Mouse (Mus musculus): ENCODE measurements around the gene Tmem79.

DNA sequence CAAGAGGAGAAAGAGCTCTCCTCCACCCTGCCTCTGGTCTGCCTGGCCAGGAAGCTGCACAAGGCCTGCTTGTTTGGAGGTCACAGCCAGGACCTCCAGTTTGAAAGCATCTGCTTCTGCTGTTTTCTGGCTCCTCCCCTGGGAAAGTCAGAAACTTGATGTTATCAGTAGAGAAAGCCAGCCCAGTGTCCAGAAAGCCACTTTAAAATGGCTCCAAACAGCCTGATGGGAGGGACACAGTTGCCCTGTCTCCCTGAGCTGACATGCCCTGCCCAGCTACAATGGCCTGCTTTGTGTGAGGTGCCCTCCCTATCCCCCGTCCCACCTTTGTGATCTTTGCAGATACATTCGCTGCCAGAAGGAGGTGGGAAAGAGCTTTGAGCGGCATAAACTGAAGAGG, 24.0 kb upstream of the Tmem79 start:
- TF ChIP-seq POLR2A (IDR thresholded peaks at IDR 0.05; ENCODE audit: borderline replicate concordance, extremely low read depth, low read depth, low read length) (no peak), CTCF (IDR thresholded peaks at IDR 0.05; ENCODE audit: insufficient read depth, low read length) (no peak)
